Mouse (Mus musculus): ENCODE measurements around the gene Kcne3. TPM values are rescaled to one million over a fixed set of nuclear protein-coding genes. Genes with fewer than 3 reads are reported as not detected.

Kcne3 gene
- polyA plus RNA-seq, 1 experiment: 220 TPM

GRCm38 (mm10) chr7:100179836-100180407, 3.6 kb downstream of the Kcne3 start:
- DNase-seq (ENCODE audit: low read depth, low spot score): no peak
- WGBS: 34% methylated on average over 7 of the region's 7 CpGs

- WGBS: 31% methylated on average over 2 of the region's 2 CpGs
- DNase-seq (ENCODE audit: low read depth, low spot score): no peak
These were observed 4.9 kb downstream of the Kcne3 start for GRCm38 (mm10) chr7:100181176-100181575.

- 23% methylated on average over 3 of the region's 3 CpGs for WGBS
- no peak for DNase-seq (ENCODE audit: low read depth, low spot score)
These were observed 5.3 kb downstream of the Kcne3 start for GRCm38 (mm10) chr7:100181614-100182013.

- no peak for DNase-seq (ENCODE audit: low read depth, low spot score)
- 26% methylated on average over 3 of the region's 3 CpGs for WGBS
These were observed 6.1 kb downstream of the Kcne3 start for GRCm38 (mm10) chr7:100182388-100182787.

GRCm38 (mm10) chr7:100187601-100188000, 11.3 kb downstream of the Kcne3 start:
- no peak for DNase-seq (ENCODE audit: low read depth, low spot score)
- 9% methylated on average over 7 of the region's 7 CpGs for WGBS

GRCm38 (mm10) chr7:100190167-100190566, 13.9 kb downstream of the Kcne3 start:
- DNase-seq (ENCODE audit: low read depth, low spot score): no peak
- WGBS: 66% methylated on average over 4 of the region's 4 CpGs

- WGBS: 2% methylated on average over 4 of the region's 4 CpGs
- no peak for DNase-seq (ENCODE audit: low read depth, low spot score)
These were observed 14.5 kb downstream of the Kcne3 start for GRCm38 (mm10) chr7:100190778-100191177.

- DNase-seq (ENCODE audit: low read depth, low spot score): no peak
- 81% methylated on average over 3 of the region's 3 CpGs for WGBS
These were observed 24.9 kb downstream of the Kcne3 start for GRCm38 (mm10) chr7:100201191-100201590.

- DNase-seq (ENCODE audit: low read depth, low spot score): no peak
- WGBS: 42% methylated on average over 3 of the region's 3 CpGs
These were observed 27.3 kb downstream of the Kcne3 start for GRCm38 (mm10) chr7:100203616-100204015.

- WGBS: 78% methylated on average over 6 of the region's 6 CpGs
- no peak for DNase-seq (ENCODE audit: low read depth, low spot score)
These were observed 28.6 kb downstream of the Kcne3 start for GRCm38 (mm10) chr7:100204871-100205270.

GRCm38 (mm10) chr7:100206144-100206543, 29.8 kb downstream of the Kcne3 start:
- 89% methylated on average over 2 of the region's 2 CpGs for WGBS
- no peak for DNase-seq (ENCODE audit: low read depth, low spot score)

- DNase-seq (ENCODE audit: low read depth, low spot score): no peak
These were observed 31.6 kb downstream of the Kcne3 start for GRCm38 (mm10) chr7:100207886-100208285.

GRCm38 (mm10) chr7:100214310-100214709, 38.0 kb downstream of the Kcne3 start:
- no peak for DNase-seq (ENCODE audit: low read depth, low spot score)
- WGBS: 66% methylated on average over 4 of the region's 4 CpGs

GRCm38 (mm10) chr7:100215116-100215732, 38.9 kb downstream of the Kcne3 start:
- DNase-seq (ENCODE audit: low read depth, low spot score): no peak
- WGBS: 59% methylated on average over 6 of the region's 6 CpGs

- no peak for DNase-seq (ENCODE audit: low read depth, low spot score)
- 60% methylated on average over 10 of the region's 10 CpGs for WGBS
These were observed 39.7 kb downstream of the Kcne3 start for GRCm38 (mm10) chr7:100215976-100216375.

GRCm38 (mm10) chr7:100216601-100217565, 40.6 kb downstream of the Kcne3 start:
- 72% methylated on average over 9 of the region's 9 CpGs for WGBS
- no peak for DNase-seq (ENCODE audit: low read depth, low spot score)

- 1% methylated on average over 72 of the region's 72 CpGs for WGBS
- peak; percentile 82 for DNase-seq (ENCODE audit: low read depth, low spot score)
These were observed 51.0 kb downstream of the Kcne3 start, which contains the start of gene Pgm2l1 for GRCm38 (mm10) chr7:100227158-100227875. TSS of gene Pgm2l1 (plus strand) at chr7:100227394.

GRCm38 (mm10) chr7:100227896-100228525, 51.7 kb downstream of the Kcne3 start:
- 3% methylated on average over 23 of the region's 23 CpGs for WGBS
- DNase-seq (ENCODE audit: low read depth, low spot score): no peak

GRCm38 (mm10) chr7:100228957-100229356, 52.7 kb downstream of the Kcne3 start:
- no peak for DNase-seq (ENCODE audit: low read depth, low spot score)
- WGBS: 43% methylated on average over 3 of the region's 3 CpGs
